Mouse (Mus musculus): ENCODE measurements around the gene Dlgap3.
A peak's percentile ranks its signal among the peaks of the same experiment; 100 is the strongest.

Gene Dlgap3

DNA sequence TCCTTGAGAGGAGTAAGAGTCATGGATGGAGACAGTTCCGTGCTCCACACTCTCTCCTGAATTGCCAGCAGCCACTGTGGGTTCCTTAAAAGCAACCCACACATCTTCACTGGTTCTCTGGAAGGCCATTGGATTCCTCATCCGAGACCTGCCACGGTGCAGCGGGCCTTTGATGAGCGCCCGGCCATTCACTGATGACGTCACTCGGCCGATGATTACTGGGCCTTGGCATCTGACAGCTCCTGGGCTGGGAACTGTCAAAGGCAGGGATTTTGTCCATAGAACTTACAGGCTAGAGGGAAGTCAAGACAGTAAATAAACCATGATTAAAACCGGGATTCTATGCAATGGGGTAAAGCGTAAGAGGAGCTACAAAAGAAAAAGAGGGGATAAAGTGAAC lies 48.0 kb downstream of the Dlgap3 start:
- no peak for DNase-seq (ENCODE audit: low spot score)

DNA sequence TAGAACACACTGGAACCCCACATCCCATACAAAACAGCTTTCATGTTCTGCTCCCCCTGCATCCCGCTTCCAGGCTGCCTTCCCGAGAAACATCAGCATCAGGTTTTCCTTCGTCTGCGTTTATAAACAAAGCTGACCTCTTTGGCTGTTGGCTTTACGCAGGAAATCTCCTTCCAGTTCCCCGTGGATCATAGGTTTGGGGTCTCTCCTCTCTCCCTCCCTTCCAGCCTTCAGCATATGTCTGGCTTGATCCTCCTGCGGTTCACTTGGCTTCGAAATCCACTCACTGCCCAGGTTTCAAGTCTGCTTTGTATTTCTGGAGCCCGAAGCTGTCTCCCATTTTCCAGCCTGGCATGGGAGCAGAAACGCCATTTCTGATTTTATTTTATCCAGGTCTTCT lies 54.3 kb downstream of the Dlgap3 start:
- DNase-seq (ENCODE audit: low spot score) = no peak

DNA sequence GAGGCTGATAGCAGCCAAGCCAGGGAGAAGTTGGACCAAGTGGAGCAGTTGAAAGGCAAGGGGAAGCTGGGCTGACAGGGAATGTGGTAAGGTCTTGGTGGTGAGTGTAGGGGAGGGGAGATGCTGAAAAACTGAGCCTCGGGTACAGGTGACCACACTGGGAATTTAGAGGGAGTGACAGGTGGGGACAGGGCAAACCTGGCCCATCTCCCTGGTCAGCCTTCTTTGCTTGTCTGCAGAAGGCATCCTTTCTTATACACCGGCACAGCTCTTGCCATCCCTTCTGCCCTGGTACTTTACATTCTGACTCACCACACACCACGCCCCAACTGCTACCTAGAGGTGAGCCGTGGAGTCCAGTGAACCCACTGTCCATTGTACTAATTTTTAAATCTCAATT lies 54.8 kb downstream of the Dlgap3 start:
- DNase-seq (ENCODE audit: low spot score) = no peak

DNA sequence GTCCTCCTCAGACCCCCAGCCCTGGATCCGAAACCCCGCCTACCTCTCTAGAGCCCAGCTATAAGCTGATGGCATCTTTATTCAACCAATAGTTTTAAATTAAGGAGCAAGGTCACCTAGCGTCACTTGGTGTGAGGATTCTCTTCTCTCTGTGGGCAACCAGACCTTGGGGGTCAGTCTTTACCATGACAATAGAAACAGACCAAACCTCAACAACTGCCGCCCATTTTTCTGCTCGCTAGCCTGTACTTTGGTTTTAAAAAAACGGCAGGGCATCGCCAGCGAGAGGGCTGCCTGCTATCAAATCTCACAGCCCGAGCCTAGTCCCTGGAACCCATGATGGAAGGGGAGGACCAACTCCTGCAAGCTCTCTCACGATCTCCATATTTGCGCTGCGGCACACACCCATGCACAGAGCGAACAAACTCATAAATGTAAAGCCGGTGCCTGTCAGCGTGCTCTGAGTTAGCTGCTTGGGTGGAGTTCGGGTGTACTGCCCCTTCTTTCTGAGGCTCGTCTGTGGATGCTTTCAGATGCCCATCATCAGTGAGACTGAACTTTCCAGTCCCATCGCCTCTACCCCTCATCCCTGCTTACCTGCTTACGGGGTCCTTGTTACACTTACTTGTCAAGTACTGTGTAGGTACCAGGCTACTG lies 55.6 kb downstream of the Dlgap3 start:
- DNase-seq (ENCODE audit: low spot score) = no peak

DNA sequence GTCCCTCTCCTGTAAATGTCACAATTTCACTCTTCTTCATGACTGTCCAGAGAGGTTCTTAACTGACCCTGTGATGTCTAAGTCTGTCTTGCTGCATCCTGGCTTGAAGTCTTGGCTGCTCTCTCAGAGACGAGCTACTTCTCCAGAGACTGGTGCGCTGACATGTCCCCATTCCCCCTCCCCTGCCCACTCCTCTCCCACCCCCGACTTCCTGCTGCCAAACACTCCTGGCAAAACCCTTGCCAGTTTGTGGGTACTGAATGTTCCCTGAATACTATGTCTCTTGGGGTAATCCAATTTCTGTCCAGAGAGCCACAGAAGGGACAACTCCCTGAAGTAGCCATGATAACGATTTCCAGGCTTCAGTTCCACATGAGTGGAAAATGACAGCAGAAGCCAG lies 57.1 kb downstream of the Dlgap3 start:
- DNase-seq (ENCODE audit: low spot score) = no peak

DNA sequence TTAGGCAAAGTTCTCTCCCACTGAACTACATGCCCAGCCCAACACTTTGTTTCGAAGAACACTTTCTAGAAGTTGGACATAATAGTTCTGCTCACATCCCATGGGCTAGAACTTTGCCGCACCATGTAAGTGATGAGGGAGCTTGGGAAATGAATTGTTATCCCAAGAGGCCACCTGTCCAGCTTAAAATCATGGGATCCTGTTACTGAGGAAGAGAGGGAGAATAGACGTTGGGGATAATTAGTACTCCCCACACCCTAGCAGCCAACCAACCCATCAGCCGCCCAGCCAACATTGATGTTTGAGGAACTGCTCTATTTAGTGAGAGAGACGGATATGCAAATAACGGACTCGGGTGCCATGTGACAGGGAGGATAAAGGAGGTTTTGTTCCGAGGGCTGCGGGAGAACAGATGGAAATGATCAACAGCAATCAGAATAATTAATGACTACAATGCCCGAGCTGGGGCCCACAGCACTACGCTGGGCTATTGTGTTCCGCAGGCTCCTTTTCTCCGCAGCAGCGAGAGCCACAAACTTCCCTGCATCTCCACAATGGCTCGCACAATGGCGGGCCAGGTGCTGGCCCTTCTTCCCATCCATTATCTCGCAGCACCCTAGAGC lies 58.2 kb downstream of the Dlgap3 start:
- DNase-seq (ENCODE audit: low spot score) = no peak

DNA sequence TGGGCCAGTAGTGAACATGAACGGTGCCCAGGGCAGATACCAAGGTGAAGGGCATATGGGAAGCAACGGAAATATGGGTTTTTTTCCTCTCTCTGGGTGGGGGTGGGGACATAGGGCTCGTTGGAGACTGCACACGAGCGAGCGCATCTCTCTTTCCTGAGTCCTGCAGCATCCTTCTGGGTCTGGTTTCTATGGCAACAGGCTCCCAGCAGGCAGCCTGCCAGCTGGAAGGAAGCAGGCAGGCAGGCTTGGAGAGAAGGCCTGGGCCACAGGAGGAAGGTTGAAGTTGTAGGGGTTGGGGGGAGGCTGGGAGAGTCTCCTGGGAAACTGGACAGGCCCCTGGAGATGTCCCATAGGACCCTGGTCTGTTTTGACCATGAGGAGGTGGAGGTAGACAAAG lies 63.0 kb downstream of the Dlgap3 start:
- no peak for DNase-seq (ENCODE audit: low spot score)

DNA sequence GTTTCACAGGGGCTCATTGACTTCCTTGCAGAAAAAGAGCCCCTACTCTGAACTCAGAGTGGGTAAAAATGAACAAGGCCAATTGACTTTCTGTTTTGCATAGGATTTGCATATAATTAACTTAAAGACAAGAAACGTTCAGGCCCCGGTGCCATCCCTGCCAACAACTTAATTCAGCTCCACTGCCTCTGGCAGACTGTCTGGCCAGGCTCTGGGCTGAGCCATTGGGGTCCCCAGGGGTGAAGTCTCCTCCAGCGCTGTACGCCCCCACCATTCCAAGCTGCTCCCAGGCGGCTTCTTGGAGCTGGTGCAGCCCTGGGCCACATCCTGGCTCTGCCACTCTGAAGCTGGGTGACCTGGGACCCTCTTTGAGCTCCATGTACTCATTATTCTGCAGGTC lies 63.5 kb downstream of the Dlgap3 start:
- no peak for DNase-seq (ENCODE audit: low spot score)

DNA sequence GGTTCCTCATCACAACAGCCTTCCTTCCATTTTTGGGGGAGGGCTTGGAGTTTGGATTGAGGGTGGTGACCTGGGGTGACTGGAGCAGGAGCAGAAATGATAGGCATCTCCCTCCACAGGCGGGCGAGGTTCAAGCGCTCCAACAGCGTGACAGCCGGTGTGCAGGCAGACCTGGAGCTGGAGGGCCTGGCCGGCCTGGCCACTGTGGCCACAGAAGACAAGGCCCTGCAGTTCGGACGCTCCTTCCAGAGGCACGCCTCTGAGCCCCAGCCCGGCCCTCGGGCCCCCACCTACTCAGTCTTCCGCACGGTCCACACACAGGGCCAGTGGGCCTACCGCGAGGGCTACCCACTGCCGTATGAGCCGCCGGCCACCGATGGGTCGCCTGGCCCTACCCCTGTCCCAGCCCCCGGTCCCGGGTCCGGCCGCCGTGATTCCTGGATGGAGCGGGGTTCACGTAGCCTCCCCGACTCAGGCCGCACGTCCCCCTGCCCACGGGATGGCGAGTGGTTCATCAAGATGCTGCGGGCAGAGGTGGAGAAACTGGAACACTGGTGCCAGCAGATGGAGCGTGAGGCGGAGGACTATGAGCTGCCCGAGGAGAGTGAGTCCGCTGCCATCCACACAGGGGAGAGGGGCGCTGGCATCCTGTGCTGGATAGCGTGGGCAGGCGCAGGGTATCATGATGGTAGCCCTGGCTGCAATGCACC lies 64.6 kb downstream of the Dlgap3 start:
- no peak for DNase-seq (ENCODE audit: low spot score)

DNA sequence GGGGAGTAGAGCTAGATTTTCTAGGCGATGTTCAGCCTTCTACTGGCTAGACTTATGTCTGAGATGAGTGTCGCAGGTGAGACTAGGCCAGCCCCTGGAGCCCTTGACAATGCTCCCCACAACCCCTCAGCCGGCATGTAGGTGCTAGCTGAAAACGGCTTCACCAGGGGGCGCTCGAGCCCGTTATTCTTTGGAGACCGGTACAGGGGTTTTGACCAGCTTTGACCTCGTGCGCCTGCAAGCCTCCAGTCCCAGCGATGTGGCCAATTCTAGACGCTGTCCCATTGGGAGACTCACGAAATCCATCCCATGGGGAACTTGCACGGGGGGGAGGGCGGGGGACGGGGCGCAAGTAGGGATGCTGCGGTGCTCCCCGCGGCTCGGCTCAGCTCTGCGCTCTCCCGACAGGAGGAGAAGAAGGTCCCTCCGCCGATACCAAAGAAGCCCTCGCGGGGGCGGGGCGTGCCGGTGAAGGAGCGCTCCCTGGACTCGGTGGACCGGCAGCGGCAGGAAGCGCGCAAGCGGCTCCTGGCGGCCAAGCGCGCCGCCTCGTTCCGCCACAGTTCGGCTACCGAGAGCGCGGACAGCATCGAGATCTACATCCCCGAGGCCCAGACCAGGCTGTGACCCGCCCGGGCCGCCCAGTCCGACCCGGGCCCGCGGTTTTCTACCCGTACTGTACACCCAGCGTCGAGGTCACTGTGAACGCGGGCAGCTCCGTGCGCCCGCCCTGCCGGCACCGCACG lies 66.9 kb downstream of the Dlgap3 start:
- DNase-seq (ENCODE audit: low spot score) = peak; percentile 88

DNA sequence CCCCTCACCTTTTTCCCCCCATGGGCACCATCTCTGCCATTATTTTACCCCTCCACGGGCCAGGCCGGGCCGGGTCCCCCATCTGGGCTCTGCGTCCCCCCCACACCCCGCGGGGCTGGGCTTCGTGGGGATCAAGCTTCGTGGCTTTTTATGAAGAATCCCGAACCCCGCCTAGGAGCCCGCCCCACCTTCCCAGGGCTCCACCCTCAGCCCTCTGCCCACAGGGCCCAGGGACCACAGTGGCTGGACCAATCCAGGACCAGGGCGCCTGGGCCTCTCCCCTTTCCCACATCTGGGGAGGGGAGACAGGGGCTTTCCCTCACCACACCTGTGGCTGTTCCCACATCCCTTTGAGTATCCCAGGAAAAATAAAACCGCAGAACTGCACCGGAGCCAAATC lies 67.6 kb downstream of the Dlgap3 start:
- no peak for DNase-seq (ENCODE audit: low spot score)

DNA sequence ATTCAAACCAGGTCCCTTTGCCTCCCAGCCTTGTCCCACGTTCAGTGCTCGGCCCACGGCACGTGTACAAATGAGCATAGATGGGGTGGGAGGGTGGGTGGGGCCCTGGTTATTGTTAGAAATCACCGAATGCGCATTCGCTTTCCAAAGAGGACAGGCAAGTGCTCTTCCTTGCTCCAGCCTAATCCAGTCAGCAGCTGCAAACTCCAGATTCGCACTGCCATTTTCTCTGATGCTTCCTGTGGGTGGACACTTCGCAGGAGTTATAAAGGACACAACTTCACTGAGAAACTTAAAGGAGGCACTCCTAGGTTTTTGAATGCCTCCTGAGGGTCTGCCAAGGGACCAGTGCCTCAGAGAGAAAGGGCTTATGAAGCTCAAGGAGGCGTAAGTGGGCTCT lies 68.3 kb downstream of the Dlgap3 start:
- no peak for DNase-seq (ENCODE audit: low spot score)

DNA sequence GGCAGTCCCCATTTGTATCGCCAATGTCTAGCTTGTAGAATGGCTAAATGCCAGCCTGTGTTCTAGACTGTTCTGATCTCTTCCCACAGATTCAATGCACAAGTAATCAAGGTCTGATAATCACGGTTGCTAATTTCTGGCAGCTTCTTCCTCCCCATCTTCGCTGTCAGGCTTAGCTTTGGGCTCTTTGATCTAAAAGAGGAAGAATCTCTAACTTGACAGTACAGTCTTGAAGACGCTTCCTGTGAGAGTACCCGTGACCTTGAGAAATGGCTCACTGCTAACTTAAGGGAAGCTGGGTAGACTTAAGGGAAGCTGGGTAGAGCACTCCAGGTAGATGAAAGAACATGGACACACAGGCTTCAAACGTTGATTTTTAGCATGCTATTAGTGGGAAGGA lies 73.7 kb downstream of the Dlgap3 start:
- DNase-seq (ENCODE audit: low spot score) = no peak

DNA sequence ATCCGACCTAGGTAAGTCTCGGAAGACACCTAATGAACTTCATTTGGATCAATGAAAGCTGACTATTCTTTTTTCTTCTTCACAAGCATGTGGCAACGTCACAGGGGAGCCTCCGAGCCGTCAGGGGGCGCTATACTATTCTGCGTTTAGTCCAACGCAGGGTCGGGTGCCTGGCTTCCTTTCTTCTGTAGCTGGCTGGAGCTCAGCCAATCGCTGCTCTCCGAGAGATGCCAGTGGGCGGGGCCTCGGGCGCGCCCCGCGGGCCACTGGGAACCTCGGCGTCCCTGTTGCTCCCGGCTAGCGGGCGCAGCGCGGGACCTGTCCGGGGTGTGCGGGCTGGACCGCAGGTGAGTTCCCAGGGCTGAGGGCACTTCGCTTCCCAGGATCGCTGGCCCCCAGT lies 74.5 kb downstream of the Dlgap3 start, which contains the start of gene Smim12:
Gene Smim12, plus strand, starts transcription at position 233 of the 400 bp plus-strand sequence.
- DNase-seq (ENCODE audit: low spot score) = peak; percentile 99

DNA sequence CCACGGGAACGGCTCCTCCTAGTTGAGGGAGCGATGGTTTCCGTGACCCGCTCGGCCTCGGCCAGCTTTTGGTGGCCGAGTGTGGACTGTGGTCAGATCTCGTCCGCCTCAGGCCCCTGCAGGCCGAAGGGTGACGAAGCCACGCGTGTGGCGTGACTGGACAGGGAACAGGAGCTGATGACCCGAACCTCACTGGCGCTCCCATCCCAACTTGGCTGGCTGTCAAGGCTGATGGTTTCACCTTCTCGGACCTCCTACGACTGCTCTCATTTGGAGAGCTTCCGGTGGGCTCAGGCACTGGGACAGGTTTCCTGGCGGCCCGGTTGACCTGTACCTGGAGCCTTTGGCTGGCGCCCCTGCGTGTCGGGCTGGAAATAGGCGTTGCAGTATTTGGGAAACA lies 74.9 kb downstream of the Dlgap3 start:
- DNase-seq (ENCODE audit: low spot score) = no peak

DNA sequence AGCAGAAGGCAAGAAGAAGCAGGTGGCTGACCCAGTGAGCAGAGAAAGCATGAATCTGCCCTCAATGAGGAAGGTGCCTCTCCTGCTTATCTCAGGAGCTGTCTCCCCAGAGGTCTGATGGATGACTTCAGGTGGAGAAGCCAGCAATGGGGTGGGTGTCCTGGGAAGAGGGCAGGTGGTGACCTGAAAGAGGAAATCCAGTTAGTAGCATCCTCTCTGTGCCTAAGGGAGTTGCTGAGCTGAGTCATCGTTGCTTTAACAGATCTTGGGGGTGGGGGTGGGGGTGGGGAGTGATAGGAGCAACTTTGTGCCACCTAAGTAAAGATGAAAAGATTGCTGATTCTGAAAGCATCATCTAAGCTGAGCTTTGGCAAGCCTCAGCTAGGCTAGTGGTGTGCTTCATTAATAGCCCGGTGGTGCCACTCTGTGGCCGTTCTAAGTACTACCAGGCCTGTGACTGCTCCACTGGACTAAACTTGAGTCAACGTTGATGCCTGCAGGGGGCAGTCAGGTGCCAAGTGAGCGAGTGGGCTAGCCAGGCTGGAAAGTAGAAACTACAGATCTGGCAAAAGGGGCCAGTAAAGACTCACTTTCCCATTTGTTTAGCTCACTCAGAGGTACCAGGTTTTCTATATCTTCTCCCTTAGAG lies 80.8 kb downstream of the Dlgap3 start:
- peak; percentile 94 for DNase-seq (ENCODE audit: low spot score)

DNA sequence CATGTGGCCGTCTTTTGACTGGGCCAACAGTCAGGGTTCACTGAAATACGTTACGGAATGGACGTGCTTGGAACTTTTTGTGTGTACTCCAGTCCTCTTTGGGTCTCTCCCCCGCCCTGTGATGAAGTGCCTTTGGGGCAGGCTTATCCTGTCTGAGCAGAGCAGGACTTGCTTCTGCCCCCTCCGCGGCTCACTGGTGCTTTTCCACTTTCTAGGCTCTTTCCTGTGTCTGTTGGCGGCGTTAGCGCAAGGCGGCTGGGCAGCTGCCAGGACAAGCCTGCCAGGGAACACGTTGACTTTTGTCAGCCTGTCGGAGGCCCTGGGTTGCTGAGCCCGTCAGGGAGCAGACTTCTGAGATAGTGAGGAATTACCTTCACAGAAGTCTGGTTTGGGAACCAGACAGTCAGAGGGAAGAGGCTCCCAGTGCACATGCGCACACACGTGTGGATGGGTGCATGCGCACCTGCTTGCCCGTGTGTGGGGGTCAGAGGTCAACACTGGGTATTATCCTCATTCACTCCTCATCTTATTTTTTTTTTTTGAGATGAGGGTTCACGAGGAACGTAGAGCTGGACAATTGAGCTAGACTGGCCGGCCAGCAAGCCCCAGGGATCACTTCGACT lies 83.1 kb downstream of the Dlgap3 start:
- peak; percentile 70 for DNase-seq (ENCODE audit: low spot score)

DNA sequence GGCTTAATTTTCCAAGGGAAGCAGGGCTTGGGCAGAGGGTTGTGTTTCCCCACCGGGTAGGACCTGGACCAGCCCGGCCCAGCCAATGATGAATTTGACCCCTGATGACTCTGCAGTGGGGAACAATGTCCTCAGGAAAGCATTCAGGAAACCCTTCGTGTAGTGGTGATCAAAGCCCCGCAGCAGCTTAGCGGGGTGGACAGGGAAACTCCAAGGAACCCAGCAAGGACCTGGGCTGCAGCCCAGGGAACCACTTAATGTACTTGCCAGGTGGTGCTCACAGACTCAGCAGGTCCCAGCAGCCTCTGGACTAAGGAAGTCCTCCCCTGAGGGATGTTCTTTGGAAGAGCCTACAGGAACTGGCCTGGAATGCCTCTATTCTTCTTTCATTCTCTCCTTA lies 87.7 kb downstream of the Dlgap3 start:
- no peak for DNase-seq (ENCODE audit: low spot score)

DNA sequence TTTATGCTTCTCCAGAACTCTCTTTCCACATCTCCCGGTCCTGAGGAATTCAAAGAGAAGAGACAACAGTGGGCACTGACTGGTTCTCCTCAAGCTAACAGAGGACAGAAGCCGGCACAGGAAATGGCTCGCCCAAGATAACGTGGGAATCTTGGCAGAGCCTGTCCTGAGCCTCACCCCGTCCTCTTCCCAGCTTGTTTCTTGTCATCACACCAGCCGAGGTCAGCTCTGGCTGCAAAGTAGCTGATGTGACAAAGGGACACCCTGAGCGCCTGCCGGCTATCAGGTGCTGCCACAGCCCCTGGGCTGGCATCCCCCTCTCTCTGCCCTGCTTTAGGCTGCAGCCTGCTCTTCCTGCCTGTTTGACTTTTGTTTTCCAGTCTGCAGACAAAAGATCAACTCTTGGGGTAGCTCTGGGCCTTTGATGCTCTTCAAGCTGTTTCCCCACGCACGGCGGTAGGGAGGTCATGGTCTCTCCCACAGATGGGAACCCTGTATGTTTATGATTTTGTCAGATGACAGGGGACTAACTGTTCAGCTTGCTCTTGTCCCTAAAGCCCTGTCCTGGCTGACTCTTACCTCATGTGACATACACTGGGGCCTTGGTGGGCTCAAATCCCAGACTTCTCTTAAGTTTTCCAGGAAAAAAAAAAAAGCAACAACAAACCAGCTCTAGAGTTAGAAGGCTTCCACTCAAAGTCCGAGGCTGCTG lies 89.3 kb downstream of the Dlgap3 start:
- no peak for DNase-seq (ENCODE audit: low spot score)

DNA sequence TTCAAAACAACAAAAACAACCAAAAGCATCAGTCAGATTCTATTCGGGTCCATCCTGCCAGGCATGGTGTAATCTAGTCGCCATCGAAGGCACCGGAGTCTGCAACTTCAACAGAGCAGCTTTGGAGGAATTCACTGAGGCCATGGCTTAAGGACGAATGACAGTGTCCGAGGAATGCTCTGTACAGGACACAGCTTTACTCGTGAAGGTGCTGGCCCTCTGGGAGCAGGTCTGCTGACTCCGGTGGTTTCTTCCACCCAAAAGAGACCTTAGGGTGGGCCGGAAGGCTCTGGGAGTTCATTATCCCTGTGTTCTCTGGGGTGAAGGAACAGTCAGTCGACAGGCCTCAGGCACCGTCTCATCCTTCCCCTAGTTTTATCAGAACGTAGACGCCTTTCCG lies 92.6 kb downstream of the Dlgap3 start:
- DNase-seq (ENCODE audit: low spot score) = no peak

All from urinary bladder, postnatal 14 days (tissue).